Mouse (Mus musculus): ENCODE measurements around the gene Cela2a. TPM values are rescaled to one million over a fixed set of nuclear protein-coding genes. Genes with fewer than 3 reads are reported as not detected.
A peak's percentile ranks its signal among the peaks of the same experiment; 100 is the strongest.

Cela2a gene
- polyA plus RNA-seq (2015; fragmentation: Nextera tagmentation; extraction: Ambion mirVana), result 0.61 and 28.3 TPM in 2 replicates

DNA sequence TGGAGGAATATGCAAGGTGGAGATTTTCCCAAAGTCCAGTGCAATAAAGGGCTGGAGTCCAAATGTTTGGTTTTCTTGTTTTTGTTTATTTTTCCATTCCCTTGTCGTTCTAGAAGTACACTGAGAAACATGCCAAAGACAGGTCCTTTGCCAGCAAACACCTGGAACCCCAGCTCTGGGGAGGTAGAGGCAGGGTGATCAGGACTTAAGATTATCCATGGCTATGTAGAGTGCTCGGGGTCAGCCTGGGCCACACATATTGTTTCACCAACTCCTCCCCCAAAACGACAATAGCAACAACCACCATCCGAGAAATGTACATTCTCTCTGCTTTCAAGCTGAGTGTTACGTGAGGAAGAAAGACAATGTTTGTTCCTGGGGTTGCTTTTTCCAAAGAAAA is at the start of gene Cela2a:
Cela2a (minus strand) TSS at position 101 of the 400 bp plus-strand sequence.
- no peak within 1 kb of the TSS for H3K27ac ChIP-seq (ENCODE audit: low read depth)
- no peak for TF ChIP-seq CTCF (IDR thresholded peaks at IDR 0.05; ENCODE audit: low read depth)
- no peak for TF ChIP-seq EP300 (IDR thresholded peaks at IDR 0.05; ENCODE audit: low read depth)
- H3K4me1 ChIP-seq (ENCODE audit: insufficient read depth), result peaks cover 5% of the 10 kb centered on the region; the same call in 1 of the 2 replicates
- 56% methylated on average over 5 of the region's 5 CpGs for WGBS (ENCODE audit: insufficient replicate concordance)
- H3K9me3 ChIP-seq (ENCODE audit: low read length), result no peaks in the 10 kb centered on the region
- ATAC-seq (no peak), DNase-seq (no peak)
- no peak within 1 kb of the TSS for H3K9ac ChIP-seq (replicated peaks)
- no peaks in the 10 kb centered on the region for H3K36me3 ChIP-seq (replicated peaks; ENCODE audit: insufficient read depth, low read length)
- H3K4me3 ChIP-seq (ENCODE audit: low read depth, low read length), result no peak within 1 kb of the TSS
- no peaks in the 10 kb centered on the region for H3K27me3 ChIP-seq (ENCODE audit: insufficient read depth, low read length)
- H3K4me2 ChIP-seq (ENCODE audit: low read depth, low read length), result no peak within 1 kb of the TSS

DNA sequence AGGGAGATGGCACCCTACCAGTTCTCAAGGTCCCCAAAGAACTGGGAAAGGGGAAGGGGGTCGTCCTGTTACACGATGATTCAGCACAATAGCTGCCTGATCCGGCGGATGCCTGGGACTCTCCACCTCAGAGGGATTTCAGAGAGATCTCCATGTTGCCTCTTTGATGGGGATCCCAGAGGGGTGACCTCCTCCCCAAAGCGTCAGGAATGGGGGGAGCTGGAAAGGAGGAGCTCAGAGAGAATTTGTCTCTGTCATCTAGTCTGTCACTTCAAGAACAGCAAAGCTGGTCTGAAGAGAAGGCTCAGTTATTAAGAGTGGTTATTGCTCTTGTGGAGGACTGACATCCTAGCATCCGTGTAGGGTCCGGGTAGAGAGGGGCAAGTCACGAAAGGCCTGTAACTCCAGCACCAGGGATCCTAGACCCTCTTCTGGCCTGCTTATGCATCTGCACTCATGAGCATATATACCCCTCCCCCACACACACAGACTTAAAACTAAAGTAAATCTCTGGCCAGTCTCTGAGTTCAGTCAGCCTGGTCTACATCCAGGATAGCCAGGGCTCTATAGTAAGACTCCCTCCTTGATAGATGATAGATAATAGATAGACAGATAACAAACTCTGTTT is 49.6 kb upstream of the Cela2a start:
- Histone ChIP-seq H3K27ac (ENCODE audit: low read depth) (peak overlapping the region; percentile 55; the same call in 1 of the 2 replicates), H3K27me3 (ENCODE audit: insufficient read depth, low read length) (peaks cover 18% of the 10 kb centered on the region), H3K36me3 (replicated peaks; ENCODE audit: insufficient read depth, low read length) (peaks cover 9% of the 10 kb centered on the region), H3K4me2 (ENCODE audit: low read depth, low read length) (peak overlapping the region; percentile 92), H3K9ac (replicated peaks) (peak overlapping the region; percentile 80; the same call in 1 of the 2 replicates), H3K4me3 (ENCODE audit: low read depth, low read length) (peak overlapping the region; percentile 77), H3K4me1 (ENCODE audit: insufficient read depth) (peaks cover 42% of the 10 kb centered on the region), H3K9me3 (ENCODE audit: low read length) (no peaks in the 10 kb centered on the region)
- 22% methylated on average over 8 of the region's 8 CpGs for WGBS (ENCODE audit: insufficient replicate concordance)
- ATAC-seq, result no peak
- no peak for DNase-seq
- TF ChIP-seq EP300 (IDR thresholded peaks at IDR 0.05; ENCODE audit: low read depth), result no peak; the same call in 1 of the 2 replicates
- no peak; the same call in 1 of the 2 replicates for TF ChIP-seq CTCF (IDR thresholded peaks at IDR 0.05; ENCODE audit: low read depth)

DNA sequence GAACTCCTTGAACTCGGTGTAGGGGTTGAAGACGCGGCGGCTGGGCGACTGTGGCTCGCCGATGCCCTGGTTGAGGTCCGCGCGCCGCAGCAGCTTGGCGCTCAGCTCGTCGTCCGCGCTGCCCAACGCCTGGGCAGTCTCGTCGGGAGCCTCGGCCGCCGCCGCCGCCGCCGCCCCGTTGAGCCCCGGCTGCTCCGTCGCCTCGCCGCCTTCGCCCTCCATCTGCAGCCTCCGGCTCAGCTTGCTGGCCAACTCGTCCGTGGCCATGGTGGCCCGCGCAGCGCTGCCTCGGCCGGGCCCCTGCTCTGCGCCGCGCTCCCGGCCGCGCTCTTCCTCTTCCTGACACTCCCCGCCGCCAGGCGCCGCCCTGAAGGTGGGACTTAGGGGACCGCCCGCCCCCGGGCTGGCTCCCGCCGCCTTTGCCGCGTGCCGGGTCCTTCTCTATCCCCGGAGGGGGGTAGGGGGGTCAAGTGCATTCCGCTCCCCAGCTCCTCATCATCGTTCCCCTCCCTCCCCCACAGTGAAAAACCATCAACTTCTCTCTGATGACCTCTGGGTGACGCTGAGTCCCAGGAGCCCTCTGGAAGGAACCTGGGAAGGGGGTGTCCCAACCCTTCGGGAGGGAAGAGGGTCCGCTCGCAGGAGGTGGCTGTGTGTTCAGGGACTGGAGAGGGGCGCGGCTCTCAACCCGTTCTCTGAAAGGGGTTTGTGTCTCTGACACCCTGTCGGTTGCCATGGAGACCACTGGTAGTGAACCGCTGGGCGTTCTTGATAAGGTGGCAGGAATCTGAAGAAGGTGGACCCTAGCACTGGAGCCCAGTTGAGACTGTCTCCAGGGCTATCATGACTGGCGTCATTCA is 48.9 kb upstream of the Cela2a start, which contains the start of gene Efhd2:
Efhd2 (minus strand) TSS at position 320 of the 860 bp plus-strand sequence.
- peak; percentile 91 for ATAC-seq

DNA sequence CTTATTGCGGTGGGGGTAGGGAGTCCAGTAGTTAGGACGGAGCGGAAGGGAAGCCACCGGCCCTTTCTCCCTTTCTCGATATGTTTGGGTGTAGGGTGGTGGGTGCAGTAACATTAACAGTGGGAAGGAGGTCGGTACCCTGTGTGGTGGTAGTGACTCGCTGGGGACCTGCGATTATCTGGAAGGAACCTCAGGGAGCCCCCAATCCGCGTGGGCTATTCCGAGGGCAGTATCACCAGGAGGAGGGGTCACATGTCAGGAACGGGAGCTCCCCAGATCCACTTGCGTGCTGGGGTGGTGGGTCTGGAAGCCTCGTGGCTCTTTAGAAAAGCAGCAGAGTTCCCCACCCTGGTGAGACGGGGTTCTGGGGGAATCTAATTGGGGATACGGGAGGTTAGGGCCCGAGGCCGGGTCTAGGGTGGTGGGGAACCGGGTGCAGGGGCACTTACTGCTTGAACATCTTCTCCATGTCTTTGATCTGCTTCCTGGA is 48.2 kb upstream of the Cela2a start:
- H3K4me2 ChIP-seq (ENCODE audit: low read depth, low read length), result peak overlapping the region; percentile 92
- ATAC-seq (peak; percentile 4; the same call in 1 of the 2 replicates), DNase-seq (no peak)
- TF ChIP-seq CTCF (IDR thresholded peaks at IDR 0.05; ENCODE audit: low read depth) (no peak), EP300 (IDR thresholded peaks at IDR 0.05; ENCODE audit: low read depth) (no peak)
- peak overlapping the region; percentile 80 for H3K9ac ChIP-seq (replicated peaks)
- H3K4me3 ChIP-seq (ENCODE audit: low read depth, low read length), result peak overlapping the region; percentile 77
- peaks cover 16% of the 10 kb centered on the region for H3K27me3 ChIP-seq (ENCODE audit: insufficient read depth, low read length)
- H3K36me3 ChIP-seq (replicated peaks; ENCODE audit: insufficient read depth, low read length), result peaks cover 9% of the 10 kb centered on the region
- under 1% methylated on average over 19 of the region's 19 CpGs for WGBS (ENCODE audit: insufficient replicate concordance)
- peak overlapping the region; percentile 55; the same call in 1 of the 2 replicates for H3K27ac ChIP-seq (ENCODE audit: low read depth)
- H3K4me1 ChIP-seq (ENCODE audit: insufficient read depth), result peaks cover 48% of the 10 kb centered on the region
- H3K9me3 ChIP-seq (ENCODE audit: low read length), result no peaks in the 10 kb centered on the region

More for the DNA sequence above, 48.9 kb upstream of the Cela2a start, which contains the start of gene Efhd2:
- TF ChIP-seq EP300 (IDR thresholded peaks at IDR 0.05; ENCODE audit: low read depth), result peak; percentile 77
- peak; percentile 33 for TF ChIP-seq CTCF (IDR thresholded peaks at IDR 0.05; ENCODE audit: low read depth)
- Histone ChIP-seq H3K9ac (replicated peaks) (peak within 1 kb of the TSS; percentile 80), H3K4me2 (ENCODE audit: low read depth, low read length) (peak within 1 kb of the TSS; percentile 92), H3K27ac (ENCODE audit: low read depth) (peak within 1 kb of the TSS; percentile 55), H3K4me3 (ENCODE audit: low read depth, low read length) (peak within 1 kb of the TSS; percentile 77), H3K36me3 (replicated peaks; ENCODE audit: insufficient read depth, low read length) (peaks cover 9% of the 10 kb centered on the region), H3K9me3 (ENCODE audit: low read length) (no peaks in the 10 kb centered on the region), H3K27me3 (ENCODE audit: insufficient read depth, low read length) (peaks cover 18% of the 10 kb centered on the region), H3K4me1 (ENCODE audit: insufficient read depth) (peaks cover 46% of the 10 kb centered on the region)
- DNase-seq, result peak; percentile 89
- WGBS (ENCODE audit: insufficient replicate concordance), result under 1% methylated on average over 61 of the region's 73 CpGs

DNA sequence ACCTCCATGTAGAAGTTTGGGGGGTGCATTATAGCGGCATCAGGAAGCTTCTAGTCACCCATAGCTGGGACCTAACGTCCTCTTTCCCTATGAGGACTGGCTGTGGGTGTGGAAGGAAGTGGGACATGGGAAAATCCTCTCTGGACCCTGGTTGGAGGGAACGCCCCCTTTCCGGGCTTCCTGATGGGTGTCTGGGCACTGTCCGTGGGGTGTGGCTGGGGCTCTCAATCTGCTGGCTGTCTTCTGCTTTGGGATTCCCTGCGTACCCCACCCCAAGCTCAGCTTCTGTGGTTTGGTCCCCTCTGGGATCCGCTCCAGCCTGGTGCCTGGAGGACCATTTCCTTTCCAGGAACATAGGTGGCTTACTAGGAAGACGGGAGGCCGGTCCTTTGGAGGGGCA is 47.0 kb upstream of the Cela2a start:
- Histone ChIP-seq H3K4me2 (ENCODE audit: low read depth, low read length) (peak overlapping the region; percentile 92), H3K27ac (ENCODE audit: low read depth) (0 out of 2 replicates have a peak overlapping the region, but pooled peaks have one; percentile 20), H3K9me3 (ENCODE audit: low read length) (no peaks in the 10 kb centered on the region), H3K27me3 (ENCODE audit: insufficient read depth, low read length) (peaks cover 10% of the 10 kb centered on the region), H3K36me3 (replicated peaks; ENCODE audit: insufficient read depth, low read length) (peaks cover 12% of the 10 kb centered on the region), H3K9ac (replicated peaks) (peak overlapping the region; percentile 80), H3K4me3 (ENCODE audit: low read depth, low read length) (peak overlapping the region; percentile 77), H3K4me1 (ENCODE audit: insufficient read depth) (peaks cover 52% of the 10 kb centered on the region)
- DNase-seq, result no peak
- WGBS (ENCODE audit: insufficient replicate concordance), result 80% methylated on average over 9 of the region's 9 CpGs
- no peak for ATAC-seq
- TF ChIP-seq EP300 (IDR thresholded peaks at IDR 0.05; ENCODE audit: low read depth) (no peak), CTCF (IDR thresholded peaks at IDR 0.05; ENCODE audit: low read depth) (no peak)

All from liver, postnatal 0 days (tissue).